Mouse (Mus musculus) hindbrain, postnatal 0 days (tissue): ENCODE results near the gene Selenom. TPM values are rescaled to one million over a fixed set of nuclear protein-coding genes. Genes with fewer than 3 reads are reported as not detected.

Experiments used
- ATAC-seq: fragments of 200-750 bp; cut with Nextera tagmentation; 2 replicates; pipeline ENCODE4 v1.8.0; 2017; ENCODE audit warnings: mild to moderate bottlenecking, moderate TSS enrichment, moderate library complexity
- DNase-seq: peaks from one replicate; pipeline ENCODE4 v3.0.0-alpha.2; 2015; ENCODE audit warnings: low spot score
- H3K27ac ChIP-seq: fragments of 300-500 bp; sonication (generic); 2 replicates; pipeline ENCODE4 v1.5.1; 2014; ENCODE audit warnings: mild to moderate bottlenecking
- H3K27me3 ChIP-seq: fragments of 300-500 bp; sonication (generic); 2 replicates; pipeline ENCODE4 v1.6.1; 2014; ENCODE audit warnings: low read length, mixed read lengths; ENCODE audit not compliant: insufficient read depth
- H3K36me3 ChIP-seq: fragments of 300-500 bp; sonication (generic); 2 replicates; pipeline ENCODE4 v1.6.1; 2014; ENCODE audit warnings: low read length, mixed read lengths; ENCODE audit not compliant: insufficient read depth
- H3K4me1 ChIP-seq: fragments of 300-500 bp; sonication (generic); 2 replicates; pipeline ENCODE4 v1.6.1; 2014; ENCODE audit warnings: antibody characterized with exemption, low read length, mixed read lengths; ENCODE audit not compliant: insufficient read depth
- H3K4me2 ChIP-seq: fragments of 300-500 bp; sonication (generic); 2 replicates; pipeline ENCODE4 v1.6.1; 2014; ENCODE audit warnings: low read depth, mild to moderate bottlenecking, low read length, moderate library complexity, mixed read lengths
- H3K4me3 ChIP-seq: fragments of 300-500 bp; sonication (generic); 2 replicates; pipeline ENCODE4 v1.5.1; 2014; ENCODE audit warnings: low read length
- H3K9ac ChIP-seq: fragments of 300-500 bp; sonication (generic); replicated peaks from 2 replicates; pipeline ENCODE4 v1.6.1; 2014; ENCODE audit warnings: mild to moderate bottlenecking, low read length, moderate library complexity, mixed read lengths
- H3K9me3 ChIP-seq: fragments of 300-500 bp; sonication (generic); 2 replicates; pipeline ENCODE4 v1.6.1; 2016; ENCODE audit warnings: low read length, mixed read lengths
- CTCF ChIP-seq: IDR thresholded peaks from 2 replicates; pipeline ENCODE4 v1.5.1; 2016; ENCODE audit warnings: antibody characterized with exemption, control low read depth, low read depth
- WGBS: fragments of 180-500 bp; shearing (Covaris S2); extraction: QIAGEN DNeasy Blood & Tissue Kit; methylation state at CpG from one replicate; pipeline ENCODE4 v1.1.7; 2014; 5-methylcytosine and 5-hydroxymethylcytosine counted together
- polyA plus RNA-seq: library from polyadenylated mRNA; unstranded; fragments of >200 nt; fragmentation: Nextera tagmentation; extraction: Ambion mirVana; gene quantifications from 2 replicates; pipeline ENCODE4 v1.2.1, GENCODE M21; 2015
- total RNA-seq: library from RNA; depleted of rRNA; stranded (reverse); fragments of >200 nt; gene quantifications from 2 replicates; pipeline ENCODE4 v1.2.3, GENCODE M21; 2014; rRNA removed

Gene Selenom
- total RNA-seq (321 and 384 TPM in 2 replicates), polyA plus RNA-seq (359 and 389 TPM in 2 replicates)

DNA sequence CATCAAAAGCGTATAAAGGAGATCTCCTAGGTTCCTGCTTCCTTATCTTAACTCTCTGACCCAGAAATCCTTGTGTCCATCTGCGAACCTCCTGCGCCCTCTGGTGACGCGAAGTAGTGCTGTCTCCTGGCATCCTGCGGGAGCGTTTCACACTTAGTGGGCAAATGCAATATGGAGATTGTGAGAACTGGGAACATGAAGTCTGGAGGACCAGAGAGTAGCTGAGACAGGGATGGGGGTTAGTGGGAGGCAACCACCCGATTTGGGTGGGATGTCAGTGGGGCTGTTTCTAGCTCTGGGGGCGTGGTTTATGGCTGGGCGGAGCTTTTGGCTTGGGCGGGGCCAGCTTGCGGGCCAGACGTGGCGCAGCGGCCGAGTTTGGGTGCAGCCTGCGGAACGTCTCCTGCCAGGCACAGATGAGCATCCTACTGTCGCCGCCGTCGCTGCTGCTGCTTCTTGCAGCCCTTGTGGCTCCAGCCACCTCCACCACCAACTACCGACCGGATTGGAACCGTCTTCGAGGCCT, at the start of gene Selenom:
Gene Selenom, plus strand, starts transcription at position 156 of the 526 bp plus-strand sequence.
- no peaks in the 10 kb centered on the region for H3K36me3 ChIP-seq
- peak within 1 kb of the TSS; percentile 60 for H3K4me2 ChIP-seq
- TF ChIP-seq CTCF, result peak; percentile 98
- H3K27ac ChIP-seq, result peak within 1 kb of the TSS; percentile 84
- WGBS, result under 1% methylated on average over 26 of the region's 26 CpGs
- peak within 1 kb of the TSS; percentile 48 for H3K4me3 ChIP-seq
- DNase-seq (peak; percentile 92), ATAC-seq (peak; percentile 87)
- H3K9ac ChIP-seq, result peak within 1 kb of the TSS; percentile 61
- no peaks in the 10 kb centered on the region for H3K9me3 ChIP-seq
- H3K27me3 ChIP-seq, result no peaks in the 10 kb centered on the region
- H3K4me1 ChIP-seq, result peaks cover 15% of the 10 kb centered on the region; the same call in 1 of the 2 replicates

DNA sequence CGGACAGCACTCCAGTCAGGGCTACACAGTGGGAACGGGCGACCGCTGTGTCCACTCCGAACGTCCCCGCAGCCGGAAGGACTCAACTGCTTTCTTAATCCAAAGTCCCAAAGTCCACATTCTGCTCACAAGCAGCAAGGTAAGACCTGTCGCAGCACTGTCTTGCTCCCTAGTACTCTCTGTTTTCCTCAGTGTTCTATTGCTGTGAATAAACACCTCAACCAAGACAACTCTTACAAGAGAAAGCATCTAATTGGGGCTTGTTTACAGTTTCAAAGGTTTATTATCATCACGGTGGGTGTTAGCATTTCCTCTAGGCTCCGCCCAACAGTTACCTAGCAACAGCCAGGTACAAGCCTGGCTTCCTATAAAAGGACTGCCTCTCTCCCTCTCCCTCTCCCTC, 43.0 kb upstream of the Selenom start:
- Histone ChIP-seq H3K4me3 (no peak overlapping the region), H3K4me2 (no peak overlapping the region), H3K27me3 (no peaks in the 10 kb centered on the region), H3K27ac (no peak overlapping the region), H3K9me3 (no peaks in the 10 kb centered on the region), H3K9ac (no peak overlapping the region), H3K36me3 (no peaks in the 10 kb centered on the region), H3K4me1 (no peaks in the 10 kb centered on the region)
- no peak for TF ChIP-seq CTCF
- 28% methylated on average over 11 of the region's 11 CpGs for WGBS
- DNase-seq (no peak), ATAC-seq (no peak)

DNA sequence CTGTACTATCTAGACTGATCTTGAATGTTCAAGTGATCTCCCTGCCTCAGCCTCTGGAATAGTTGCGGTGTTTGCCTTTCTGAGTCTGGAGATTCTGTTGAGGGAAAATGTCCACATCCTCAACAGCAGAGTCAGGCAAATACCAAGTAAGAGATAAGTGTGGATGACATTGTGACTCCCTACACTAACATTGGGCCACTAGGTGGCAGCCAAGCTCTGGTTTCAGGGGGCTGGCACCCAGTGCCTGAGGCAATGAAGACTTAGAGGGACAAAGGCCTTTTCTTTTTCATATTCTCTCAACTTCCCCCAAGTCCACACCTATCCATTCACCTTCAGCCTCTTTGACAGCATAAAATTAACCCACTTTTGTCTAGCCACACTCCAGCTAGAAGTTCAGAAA, 42.0 kb upstream of the Selenom start:
- Histone ChIP-seq H3K27ac (no peak overlapping the region), H3K9me3 (no peaks in the 10 kb centered on the region), H3K9ac (no peak overlapping the region), H3K27me3 (no peaks in the 10 kb centered on the region), H3K4me2 (no peak overlapping the region), H3K4me1 (no peaks in the 10 kb centered on the region), H3K36me3 (no peaks in the 10 kb centered on the region), H3K4me3 (no peak overlapping the region)
- WGBS, result 20% methylated on average over 1 of the region's 1 CpGs
- TF ChIP-seq CTCF, result peak; percentile 94
- peak; percentile 81 for ATAC-seq
- peak; percentile 93 for DNase-seq

DNA sequence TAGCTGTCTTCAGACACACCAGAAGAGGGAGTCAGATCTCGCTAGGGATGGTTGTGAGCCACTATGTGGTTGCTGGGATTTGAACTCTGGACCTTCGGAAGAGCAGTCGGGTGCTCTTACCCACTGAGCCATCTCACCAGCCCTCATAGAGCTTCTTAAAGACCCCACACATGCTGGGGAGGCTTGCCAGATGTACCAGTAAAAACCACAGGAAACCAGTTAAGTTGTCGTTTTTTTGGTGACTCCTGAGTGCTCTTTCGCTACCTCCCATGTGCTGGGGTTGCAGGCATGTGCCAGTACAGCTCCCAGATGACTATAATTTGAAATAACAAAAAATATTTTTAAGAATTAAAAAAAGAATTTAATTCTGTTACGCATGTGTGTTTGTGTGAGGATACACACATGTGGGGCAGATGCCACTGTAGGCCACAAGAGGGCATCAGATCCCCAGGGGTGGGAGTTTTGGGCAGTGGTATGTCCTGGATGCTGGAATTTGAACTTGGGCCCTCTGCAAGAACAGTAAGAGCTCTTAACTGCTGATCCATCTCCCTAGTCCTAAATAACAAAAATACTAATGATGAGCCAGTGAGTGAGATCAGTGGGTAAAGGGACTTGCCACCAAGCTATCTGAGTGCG, 39.9 kb upstream of the Selenom start:
- no peaks in the 10 kb centered on the region for H3K27me3 ChIP-seq
- H3K36me3 ChIP-seq, result no peaks in the 10 kb centered on the region
- no peak overlapping the region for H3K4me3 ChIP-seq
- no peak overlapping the region for H3K9ac ChIP-seq
- H3K9me3 ChIP-seq, result no peaks in the 10 kb centered on the region
- no peak for DNase-seq
- peak; percentile 56 for TF ChIP-seq CTCF
- no peak overlapping the region for H3K27ac ChIP-seq
- no peaks in the 10 kb centered on the region for H3K4me1 ChIP-seq
- H3K4me2 ChIP-seq, result no peak overlapping the region
- no peak for ATAC-seq
- WGBS, result 90% methylated on average over 7 of the region's 7 CpGs

DNA sequence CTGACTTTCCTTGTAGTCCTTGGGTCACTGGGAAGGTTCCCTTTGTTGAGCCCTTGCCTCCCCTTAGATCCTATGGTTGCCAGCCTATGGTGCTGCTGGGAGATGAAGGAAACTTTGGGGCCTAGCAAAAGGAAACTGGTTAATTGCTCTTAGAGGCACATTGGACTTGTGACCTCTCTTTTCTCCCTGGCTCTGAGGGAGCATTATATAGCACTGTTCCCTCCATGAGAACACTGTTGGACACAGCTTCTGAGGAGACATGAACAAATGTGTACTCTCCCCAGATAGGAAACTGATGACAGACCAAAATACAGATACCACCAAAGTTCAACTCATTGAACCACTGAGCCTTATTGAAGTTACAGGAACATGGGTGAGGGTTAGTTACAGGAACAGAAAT, 39.0 kb upstream of the Selenom start:
- DNase-seq (no peak), ATAC-seq (no peak)

DNA sequence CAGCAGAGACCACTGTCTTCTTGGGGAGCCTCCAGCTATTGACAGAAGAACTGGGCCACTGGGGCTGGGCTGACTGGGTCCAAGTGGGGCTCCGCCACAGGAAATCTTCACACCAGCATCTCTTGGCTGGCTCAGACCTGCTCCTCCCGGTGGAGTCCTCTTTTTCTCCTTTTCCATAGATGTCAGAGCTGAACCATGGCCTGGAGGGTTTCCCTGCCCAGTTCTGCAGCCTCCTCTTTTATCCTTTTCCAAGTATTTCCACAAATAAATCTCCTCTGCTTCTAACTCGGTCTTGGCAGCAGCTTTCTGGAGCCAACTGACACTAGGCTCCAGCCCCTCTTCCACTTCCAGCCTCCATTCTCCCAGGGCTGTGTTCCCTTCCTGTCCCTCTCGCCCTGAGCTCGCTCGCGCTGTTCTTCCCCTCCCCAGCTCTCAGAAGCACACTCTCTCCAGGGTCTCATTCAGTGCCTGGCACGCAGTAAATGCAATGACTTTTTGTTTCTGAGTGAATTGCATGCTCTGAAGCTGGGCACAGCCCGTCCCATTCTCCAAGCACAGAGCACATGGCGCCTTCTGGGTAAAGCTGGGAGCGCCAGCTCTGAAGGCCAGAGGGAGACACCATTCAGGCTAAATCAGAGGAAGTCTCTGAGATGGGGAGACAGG, 30.4 kb upstream of the Selenom start:
- no peak overlapping the region for H3K9ac ChIP-seq
- peak; percentile 79 for DNase-seq
- no peaks in the 10 kb centered on the region for H3K9me3 ChIP-seq
- peak; percentile 91 for ATAC-seq
- WGBS, result 38% methylated on average over 11 of the region's 11 CpGs
- no peaks in the 10 kb centered on the region for H3K4me1 ChIP-seq
- no peak overlapping the region for H3K4me3 ChIP-seq
- H3K36me3 ChIP-seq, result no peaks in the 10 kb centered on the region
- no peak for TF ChIP-seq CTCF
- H3K4me2 ChIP-seq, result no peak overlapping the region
- H3K27me3 ChIP-seq, result no peaks in the 10 kb centered on the region
- H3K27ac ChIP-seq, result peak overlapping the region; percentile 72

More for the DNA sequence above, 39.0 kb upstream of the Selenom start:
- Histone ChIP-seq H3K36me3 (no peaks in the 10 kb centered on the region), H3K27me3 (no peaks in the 10 kb centered on the region), H3K9ac (no peak overlapping the region), H3K9me3 (no peaks in the 10 kb centered on the region), H3K4me1 (no peaks in the 10 kb centered on the region), H3K4me3 (no peak overlapping the region), H3K4me2 (no peak overlapping the region), H3K27ac (no peak overlapping the region)
- TF ChIP-seq CTCF, result no peak

DNA sequence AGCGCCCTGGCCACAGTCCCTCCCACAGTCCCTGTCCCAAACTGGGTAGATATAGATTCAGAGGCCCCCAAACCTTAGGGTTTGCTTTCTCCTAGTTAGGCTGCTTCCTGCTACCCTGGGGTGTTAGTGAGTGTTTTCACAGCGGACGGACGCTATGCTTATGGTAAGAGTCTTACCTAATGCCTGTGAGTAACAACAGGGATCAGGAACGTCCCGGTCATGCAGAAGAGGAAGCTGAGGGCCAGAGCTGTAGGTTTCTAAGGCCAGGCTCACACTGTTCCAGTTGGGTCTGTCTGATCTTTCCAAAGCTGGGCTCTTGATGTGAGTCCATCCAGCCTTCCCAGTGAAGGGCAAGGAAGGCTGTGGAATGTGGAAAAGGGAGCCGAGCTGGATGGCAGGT, 28.1 kb upstream of the Selenom start:
- H3K9me3 ChIP-seq, result no peaks in the 10 kb centered on the region
- H3K4me3 ChIP-seq, result no peak overlapping the region
- 73% methylated on average over 7 of the region's 7 CpGs for WGBS
- TF ChIP-seq CTCF, result no peak
- H3K9ac ChIP-seq, result no peak overlapping the region
- no peaks in the 10 kb centered on the region for H3K4me1 ChIP-seq
- no peak for DNase-seq
- no peaks in the 10 kb centered on the region for H3K27me3 ChIP-seq
- no peak overlapping the region for H3K27ac ChIP-seq
- ATAC-seq, result no peak
- no peak overlapping the region for H3K4me2 ChIP-seq
- no peaks in the 10 kb centered on the region for H3K36me3 ChIP-seq
